Mouse (Mus musculus): ENCODE measurements at regions not wholly inside any gene's neighbourhood (a gene's known extent, or its start where the extent isn't known, plus 50 kb on each side); places are given as distances from the start of the nearest gene placed in this dataset.

- no peak for ATAC-seq (ENCODE audit: low FRiP score, low TSS enrichment)
- H3K9me3 ChIP-seq (ENCODE audit: control insufficient read depth, low read length): no peaks in the 10 kb centered on the region
- 79% methylated on average over 5 of the region's 5 CpGs for WGBS
- no peak overlapping the region for H3K27ac ChIP-seq (ENCODE audit: low read depth, low read length)
- H3K27me3 ChIP-seq (ENCODE audit: control insufficient read depth, insufficient read depth, low read length): no peaks in the 10 kb centered on the region
- no peaks in the 10 kb centered on the region for H3K36me3 ChIP-seq (ENCODE audit: control insufficient read depth, insufficient read depth, low read length)
- H3K4me3 ChIP-seq (ENCODE audit: low read length): no peak overlapping the region
- H3K9ac ChIP-seq (ENCODE audit: low read depth, low read length): no peak overlapping the region
- no peaks in the 10 kb centered on the region for H3K4me1 ChIP-seq (ENCODE audit: control insufficient read depth, insufficient read depth, low read length)
- no peak overlapping the region for H3K4me2 ChIP-seq (replicated peaks; ENCODE audit: low read depth, low read length)
These were observed 399.0 kb downstream of the Atp23 start for GRCm38 (mm10) chr10:126502013-126502688.

GRCm38 (mm10) chr10:126498726-126499125, 402.4 kb downstream of the Atp23 start:
- H3K9me3 ChIP-seq (ENCODE audit: control insufficient read depth, low read length): no peaks in the 10 kb centered on the region
- WGBS: 84% methylated on average over 6 of the region's 6 CpGs
- H3K4me1 ChIP-seq (ENCODE audit: control insufficient read depth, insufficient read depth, low read length): no peaks in the 10 kb centered on the region
- H3K9ac ChIP-seq (ENCODE audit: low read depth, low read length): no peak overlapping the region
- no peak overlapping the region for H3K27ac ChIP-seq (ENCODE audit: low read depth, low read length)
- H3K27me3 ChIP-seq (ENCODE audit: control insufficient read depth, insufficient read depth, low read length): no peaks in the 10 kb centered on the region
- H3K4me2 ChIP-seq (replicated peaks; ENCODE audit: low read depth, low read length): no peak overlapping the region
- H3K36me3 ChIP-seq (ENCODE audit: control insufficient read depth, insufficient read depth, low read length): no peaks in the 10 kb centered on the region
- no peak for ATAC-seq (ENCODE audit: low FRiP score, low TSS enrichment)
- no peak overlapping the region for H3K4me3 ChIP-seq (ENCODE audit: low read length)

- Histone ChIP-seq H3K27ac (ENCODE audit: low read depth, low read length) (no peak overlapping the region), H3K9ac (ENCODE audit: low read depth, low read length) (no peak overlapping the region), H3K36me3 (ENCODE audit: control insufficient read depth, insufficient read depth, low read length) (no peaks in the 10 kb centered on the region), H3K9me3 (ENCODE audit: control insufficient read depth, low read length) (no peaks in the 10 kb centered on the region), H3K4me1 (ENCODE audit: control insufficient read depth, insufficient read depth, low read length) (no peaks in the 10 kb centered on the region), H3K4me3 (ENCODE audit: low read length) (no peak overlapping the region), H3K4me2 (replicated peaks; ENCODE audit: low read depth, low read length) (no peak overlapping the region), H3K27me3 (ENCODE audit: control insufficient read depth, insufficient read depth, low read length) (no peaks in the 10 kb centered on the region)
- no peak for ATAC-seq (ENCODE audit: low FRiP score, low TSS enrichment)
- 71% methylated on average over 6 of the region's 6 CpGs for WGBS
These were observed 407.4 kb downstream of the Atp23 start for GRCm38 (mm10) chr10:126493734-126494133.

GRCm38 (mm10) chr10:126492211-126492610, 408.9 kb downstream of the Atp23 start:
- WGBS: 70% methylated on average over 6 of the region's 6 CpGs
- Histone ChIP-seq H3K9ac (ENCODE audit: low read depth, low read length) (no peak overlapping the region), H3K9me3 (ENCODE audit: control insufficient read depth, low read length) (no peaks in the 10 kb centered on the region), H3K27ac (ENCODE audit: low read depth, low read length) (no peak overlapping the region), H3K36me3 (ENCODE audit: control insufficient read depth, insufficient read depth, low read length) (no peaks in the 10 kb centered on the region), H3K27me3 (ENCODE audit: control insufficient read depth, insufficient read depth, low read length) (no peaks in the 10 kb centered on the region), H3K4me2 (replicated peaks; ENCODE audit: low read depth, low read length) (no peak overlapping the region), H3K4me1 (ENCODE audit: control insufficient read depth, insufficient read depth, low read length) (no peaks in the 10 kb centered on the region), H3K4me3 (ENCODE audit: low read length) (no peak overlapping the region)
- ATAC-seq (ENCODE audit: low FRiP score, low TSS enrichment): no peak

GRCm38 (mm10) chr10:126485129-126485528, 416.0 kb downstream of the Atp23 start:
- Histone ChIP-seq H3K4me1 (ENCODE audit: control insufficient read depth, insufficient read depth, low read length) (no peaks in the 10 kb centered on the region), H3K27me3 (ENCODE audit: control insufficient read depth, insufficient read depth, low read length) (no peaks in the 10 kb centered on the region), H3K4me2 (replicated peaks; ENCODE audit: low read depth, low read length) (no peak overlapping the region), H3K36me3 (ENCODE audit: control insufficient read depth, insufficient read depth, low read length) (no peaks in the 10 kb centered on the region), H3K4me3 (ENCODE audit: low read length) (no peak overlapping the region), H3K27ac (ENCODE audit: low read depth, low read length) (no peak overlapping the region), H3K9me3 (ENCODE audit: control insufficient read depth, low read length) (no peaks in the 10 kb centered on the region; the same call in 1 of the 2 replicates), H3K9ac (ENCODE audit: low read depth, low read length) (no peak overlapping the region)
- WGBS: 88% methylated on average over 7 of the region's 7 CpGs
- no peak for ATAC-seq (ENCODE audit: low FRiP score, low TSS enrichment)

GRCm38 (mm10) chr10:126483479-126483878, 417.7 kb downstream of the Atp23 start:
- Histone ChIP-seq H3K4me3 (ENCODE audit: low read length) (no peak overlapping the region), H3K9me3 (ENCODE audit: control insufficient read depth, low read length) (no peaks in the 10 kb centered on the region; the same call in 1 of the 2 replicates), H3K36me3 (ENCODE audit: control insufficient read depth, insufficient read depth, low read length) (no peaks in the 10 kb centered on the region), H3K4me2 (replicated peaks; ENCODE audit: low read depth, low read length) (no peak overlapping the region), H3K4me1 (ENCODE audit: control insufficient read depth, insufficient read depth, low read length) (no peaks in the 10 kb centered on the region), H3K27ac (ENCODE audit: low read depth, low read length) (no peak overlapping the region), H3K27me3 (ENCODE audit: control insufficient read depth, insufficient read depth, low read length) (no peaks in the 10 kb centered on the region), H3K9ac (ENCODE audit: low read depth, low read length) (no peak overlapping the region)
- WGBS: 90% methylated on average over 2 of the region's 2 CpGs
- no peak for ATAC-seq (ENCODE audit: low FRiP score, low TSS enrichment)

- H3K36me3 ChIP-seq (ENCODE audit: control insufficient read depth, insufficient read depth, low read length): no peaks in the 10 kb centered on the region
- no peak overlapping the region for H3K27ac ChIP-seq (ENCODE audit: low read depth, low read length)
- H3K9ac ChIP-seq (ENCODE audit: low read depth, low read length): no peak overlapping the region
- H3K4me1 ChIP-seq (ENCODE audit: control insufficient read depth, insufficient read depth, low read length): no peaks in the 10 kb centered on the region
- H3K9me3 ChIP-seq (ENCODE audit: control insufficient read depth, low read length): no peaks in the 10 kb centered on the region; the same call in 1 of the 2 replicates
- no peak overlapping the region for H3K4me2 ChIP-seq (replicated peaks; ENCODE audit: low read depth, low read length)
- no peak for ATAC-seq (ENCODE audit: low FRiP score, low TSS enrichment)
- H3K27me3 ChIP-seq (ENCODE audit: control insufficient read depth, insufficient read depth, low read length): no peaks in the 10 kb centered on the region
- H3K4me3 ChIP-seq (ENCODE audit: low read length): no peak overlapping the region
These were observed 420.8 kb downstream of the Atp23 start for GRCm38 (mm10) chr10:126480382-126480781.

GRCm38 (mm10) chr10:126479743-126480142, 421.4 kb downstream of the Atp23 start:
- Histone ChIP-seq H3K9me3 (ENCODE audit: control insufficient read depth, low read length) (no peaks in the 10 kb centered on the region; the same call in 1 of the 2 replicates), H3K9ac (ENCODE audit: low read depth, low read length) (no peak overlapping the region), H3K27ac (ENCODE audit: low read depth, low read length) (no peak overlapping the region), H3K4me2 (replicated peaks; ENCODE audit: low read depth, low read length) (no peak overlapping the region), H3K4me3 (ENCODE audit: low read length) (no peak overlapping the region), H3K36me3 (ENCODE audit: control insufficient read depth, insufficient read depth, low read length) (no peaks in the 10 kb centered on the region), H3K27me3 (ENCODE audit: control insufficient read depth, insufficient read depth, low read length) (no peaks in the 10 kb centered on the region), H3K4me1 (ENCODE audit: control insufficient read depth, insufficient read depth, low read length) (no peaks in the 10 kb centered on the region)
- WGBS: 48% methylated on average over 2 of the region's 2 CpGs
- ATAC-seq (ENCODE audit: low FRiP score, low TSS enrichment): no peak

- Histone ChIP-seq H3K9ac (ENCODE audit: low read depth, low read length) (no peak overlapping the region), H3K4me3 (ENCODE audit: low read length) (no peak overlapping the region), H3K4me1 (ENCODE audit: control insufficient read depth, insufficient read depth, low read length) (no peaks in the 10 kb centered on the region), H3K4me2 (replicated peaks; ENCODE audit: low read depth, low read length) (no peak overlapping the region), H3K27me3 (ENCODE audit: control insufficient read depth, insufficient read depth, low read length) (no peaks in the 10 kb centered on the region), H3K36me3 (ENCODE audit: control insufficient read depth, insufficient read depth, low read length) (no peaks in the 10 kb centered on the region), H3K27ac (ENCODE audit: low read depth, low read length) (no peak overlapping the region), H3K9me3 (ENCODE audit: control insufficient read depth, low read length) (no peaks in the 10 kb centered on the region)
- ATAC-seq (ENCODE audit: low FRiP score, low TSS enrichment): no peak
- 47% methylated on average over 6 of the region's 6 CpGs for WGBS
These were observed 428.0 kb downstream of the Atp23 start for GRCm38 (mm10) chr10:126473050-126473719.
